Mouse (Mus musculus): ENCODE results near the gene Sh3pxd2a.

DNA sequence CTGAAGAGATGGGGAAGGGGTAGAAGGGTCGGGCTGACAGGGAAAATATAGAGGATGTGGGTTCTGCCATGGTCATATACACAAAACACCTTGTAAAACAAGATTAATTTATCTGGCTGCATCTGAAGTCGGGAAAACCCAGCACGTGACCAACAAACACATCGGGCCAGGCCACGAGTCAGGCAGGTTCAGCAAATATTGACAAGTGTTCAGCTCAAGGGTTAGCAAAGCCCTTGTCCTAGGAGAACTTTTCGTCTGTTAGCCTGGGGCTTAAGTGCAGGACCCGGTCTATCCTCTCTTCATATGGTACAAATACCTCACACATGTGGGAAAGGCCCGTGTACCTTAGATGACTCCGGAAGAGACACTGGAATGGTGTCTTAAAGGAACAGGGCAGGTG lies 18.1 kb downstream of the Sh3pxd2a start:
- TF ChIP-seq JUND (conservative IDR thresholded peaks at IDR 0.05; ENCODE audit: low read depth, low read length) (no peak), CTCF (conservative IDR thresholded peaks at IDR 0.05 in 1 of 2, IDR thresholded peaks at IDR 0.05 in 1 of 2; ENCODE audit: low read depth in 2 of 2, low read length in 2 of 2) (no peak), NELFE (IDR thresholded peaks at IDR 0.05; ENCODE audit: low read depth, low read length) (no peak), POLR2AphosphoS2 (IDR thresholded peaks at IDR 0.05; ENCODE audit: low read depth, low read length) (no peak), POLR2A (IDR thresholded peaks at IDR 0.05; ENCODE audit: low read depth, low read length) (no peak), ZNF384 (IDR thresholded peaks at IDR 0.05; ENCODE audit: low read depth, low read length) (no peak), ELF1 (IDR thresholded peaks at IDR 0.05; ENCODE audit: low read depth, low read length) (no peak), EP300 (IDR thresholded peaks at IDR 0.05; ENCODE audit: low read length) (no peak)

Data from CH12.LX (cell line).